Mouse (Mus musculus) heart, adult 2 months (tissue): Measurements from ENCODE around the gene Narf. TPM values are rescaled to one million over a fixed set of nuclear protein-coding genes. Genes with fewer than 3 reads are reported as not detected.

Experiments used
- DNase-seq, 2 experiments: peaks; one replicate each; pipeline ENCODE4 v3.0.0; 2021
- H3K27ac ChIP-seq: fragments of 200-600 bp; 2 replicates; pipeline ENCODE4 v1.8.1; 2022
- H3K27me3 ChIP-seq: fragments of 200-500 bp; 2 replicates; pipeline ENCODE4 v1.6.1; 2012; ENCODE audit warnings: mild to moderate bottlenecking, low read length, inconsistent platforms, mixed read lengths; ENCODE audit not compliant: control insufficient read depth, insufficient read depth
- H3K36me3 ChIP-seq: fragments of 200-500 bp; 2 replicates; pipeline ENCODE4 v1.6.1; 2012; ENCODE audit warnings: low read length, inconsistent platforms; ENCODE audit not compliant: control insufficient read depth, insufficient read depth
- H3K4me1 ChIP-seq: fragments of 200-500 bp; 2 replicates; pipeline ENCODE4 v1.6.1; 2011; ENCODE audit warnings: low read length; ENCODE audit not compliant: control insufficient read depth, insufficient read depth
- H3K4me3 ChIP-seq: fragments of 200-600 bp; 2 replicates; pipeline ENCODE4 v1.8.1; 2022
- H3K79me2 ChIP-seq: fragments of 200-500 bp; replicated peaks from 2 replicates; pipeline ENCODE4 v1.6.1; 2012; ENCODE audit warnings: mild to moderate bottlenecking, inconsistent platforms, low read length, moderate library complexity, mixed read lengths; ENCODE audit not compliant: control insufficient read depth, insufficient read depth
- H3K9ac ChIP-seq: fragments of 200-500 bp; 2 replicates; pipeline ENCODE4 v1.6.1; 2012; ENCODE audit warnings: low read depth, mild to moderate bottlenecking, control low read depth, inconsistent platforms, low read length, mixed read lengths
- CTCF ChIP-seq: fragments of 200-600 bp; IDR thresholded peaks from 2 replicates; pipeline ENCODE4 v1.8.1; 2022; ENCODE audit warnings: antibody characterized with exemption, mild to moderate bottlenecking, moderate library complexity
- EP300 ChIP-seq: fragments of 200-500 bp; IDR thresholded peaks from 2 replicates; pipeline ENCODE4 v1.6.1; 2011; ENCODE audit warnings: low read depth, low read length, control low read depth; ENCODE audit not compliant: insufficient read depth
- POLR2A ChIP-seq: fragments of 200-500 bp; IDR thresholded peaks from 2 replicates; pipeline ENCODE4 v1.6.1; 2011; ENCODE audit warnings: mild to moderate bottlenecking, low read depth, low read length, control low read depth; ENCODE audit not compliant: insufficient read depth
- WGBS: fragments of 180-500 bp; shearing (Covaris S2); methylation state at CpG from one replicate; pipeline ENCODE4 v1.1.7; 2018; 5-methylcytosine and 5-hydroxymethylcytosine counted together
- intact Hi-C: fragments of 180-260 bp; cut with DNase I; formaldehyde crosslinking; loops from one replicate; pipeline ENCODE4 v1.15.1; 2025
- polyA plus RNA-seq: library from polyadenylated mRNA; depleted of rRNA; stranded (reverse); fragments of >200 nt; gene quantifications from 2 replicates; pipeline ENCODE4 v1.2.3, GENCODE M21; 2012
- total RNA-seq, 2 experiments: library from RNA; stranded (reverse); gene quantifications; 2 replicates each; pipeline ENCODE4 v1.2.3; 2021

Gene Narf
- total and polyA plus RNA-seq, 3 experiments = 76.7 to 102 (median 91.4) TPM

DNA sequence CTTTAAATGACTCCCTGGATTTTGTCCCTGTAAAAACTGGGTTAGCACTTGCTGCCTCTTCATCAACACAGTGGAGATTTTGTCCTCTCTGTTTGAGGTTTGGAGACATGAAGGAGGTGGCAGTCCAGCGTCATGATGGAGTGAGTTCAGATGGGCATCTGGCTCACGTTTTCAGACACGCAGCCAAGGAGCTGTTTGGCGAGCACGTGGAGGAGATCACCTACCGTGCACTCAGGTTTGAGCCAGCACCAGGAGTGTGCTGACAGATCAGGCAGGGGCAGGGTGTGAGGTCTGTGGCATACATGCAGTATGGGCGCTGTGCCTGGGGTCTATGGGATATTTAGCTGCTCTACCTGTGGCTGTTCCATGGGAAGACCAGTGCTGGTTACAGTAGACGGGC lies 13.1 kb downstream of the Narf start:
- H3K36me3 ChIP-seq = no peaks in the 10 kb centered on the region
- 76% methylated on average over 8 of the region's 8 CpGs for whole genome bisulfite sequencing

DNA sequence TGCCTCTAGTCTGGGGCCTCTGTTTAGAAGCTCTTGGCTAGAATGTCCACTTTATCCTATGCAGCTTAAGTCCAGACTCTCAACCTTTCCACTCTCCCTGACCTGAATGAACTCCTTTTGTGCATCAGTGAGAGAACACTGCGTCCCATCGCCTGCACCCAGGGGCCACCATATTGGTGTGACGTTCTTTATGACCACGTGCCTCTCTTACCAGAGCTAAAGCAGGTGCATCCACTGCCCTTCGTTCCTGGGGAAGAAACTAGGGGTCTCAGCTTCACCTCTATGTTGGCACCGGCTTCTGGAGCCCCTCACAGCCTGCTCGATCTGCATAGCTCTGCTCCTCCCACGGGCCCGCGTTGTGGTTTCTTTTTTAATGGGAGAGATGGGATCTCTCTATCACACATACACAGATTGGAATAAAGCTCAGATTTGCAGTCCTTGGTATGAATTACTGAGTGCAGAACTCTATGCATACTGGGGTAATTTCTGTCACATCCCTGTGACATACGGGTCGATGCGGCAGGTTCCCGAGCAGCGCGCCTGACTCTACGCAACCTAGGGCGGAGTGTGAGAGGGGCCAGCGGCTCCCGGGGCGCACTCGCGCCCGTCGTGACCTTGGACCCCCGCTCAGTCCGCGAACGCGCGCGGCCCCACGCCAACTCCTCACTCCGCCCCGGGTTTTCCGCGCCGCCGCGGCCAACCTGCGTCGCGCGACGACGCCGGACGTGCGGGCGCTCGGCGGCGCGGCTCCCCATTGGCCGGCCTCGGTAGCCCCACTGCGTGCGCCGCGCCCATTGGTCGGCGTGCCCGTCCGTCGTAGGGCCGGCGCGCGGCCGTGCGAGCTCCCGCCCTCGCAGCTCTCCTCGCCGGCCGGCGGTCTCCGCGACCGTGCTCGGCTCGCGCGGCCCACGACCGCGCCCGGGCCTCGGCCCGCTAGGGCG lies 22.4 kb downstream of the Narf start, which contains the start of gene Foxk2:
Gene Foxk2, plus strand, starts transcription at position 831 of the 941 bp plus-strand sequence.
- Histone ChIP-seq H3K36me3 (peaks cover 7% of the 10 kb centered on the region; the same call in 1 of the 2 replicates), H3K4me1 (peaks cover 5% of the 10 kb centered on the region), H3K9ac (peak within 1 kb of the TSS; percentile 97), H3K4me3 (peak within 1 kb of the TSS; percentile 91), H3K79me2 (peaks cover 9% of the 10 kb centered on the region), H3K27me3 (no peaks in the 10 kb centered on the region), H3K27ac (peak within 1 kb of the TSS; percentile 86)
- peak; percentile 96 for DNase-seq
- no peak for TF ChIP-seq CTCF
- 0 out of 2 replicates have a peak, but pooled peaks have one; percentile 12 for TF ChIP-seq EP300
- TF ChIP-seq POLR2A = peak; percentile 47; the same call in 1 of the 2 replicates
- intact Hi-C loops = loop anchor here (2.0 to 10.0 kb wide), 2 partner anchors 19 to 425 kb away; no protein-coding TSS in a partner anchor
- 4% methylated on average over 91 of the region's 91 CpGs for WGBS

More for the DNA sequence above, 13.1 kb downstream of the Narf start:
- Histone ChIP-seq H3K4me3 (no peak overlapping the region), H3K9ac (no peak overlapping the region), H3K27ac (no peak overlapping the region), H3K79me2 (no peaks in the 10 kb centered on the region), H3K4me1 (no peaks in the 10 kb centered on the region), H3K27me3 (no peaks in the 10 kb centered on the region)
- DNase-seq = no peak
- intact Hi-C loops = no loop called here
- TF ChIP-seq POLR2A (no peak), CTCF (no peak)

DNA sequence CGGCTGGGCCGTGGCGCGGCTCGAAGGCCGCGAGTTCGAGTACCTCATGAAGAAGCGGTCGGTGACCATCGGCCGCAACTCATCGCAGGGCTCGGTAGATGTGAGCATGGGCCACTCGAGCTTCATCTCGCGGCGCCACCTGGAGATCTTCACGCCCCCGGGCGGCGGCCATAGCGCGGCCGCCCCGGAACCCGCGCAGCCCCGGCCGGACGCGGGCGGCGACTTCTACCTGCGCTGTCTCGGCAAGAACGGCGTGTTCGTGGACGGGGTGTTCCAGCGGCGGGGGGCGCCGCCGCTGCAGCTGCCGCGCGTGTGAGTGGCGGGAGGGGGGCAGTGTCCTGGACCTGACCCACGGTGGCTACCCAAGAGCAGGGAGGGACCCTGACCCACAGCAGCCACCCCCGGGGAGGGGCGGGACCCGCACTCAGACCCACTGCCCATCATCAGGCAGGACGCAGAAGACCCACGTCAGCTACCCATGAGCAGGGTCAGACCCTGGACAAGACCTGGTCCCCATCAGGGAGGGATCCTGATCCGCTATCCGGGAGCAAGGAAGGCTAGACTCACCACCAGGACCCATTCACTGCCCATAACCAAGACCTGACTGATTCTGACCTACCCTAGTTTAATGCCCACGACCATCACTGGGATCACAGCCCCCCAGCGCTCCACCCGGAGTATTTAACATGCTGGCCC lies 23.3 kb downstream of the Narf start:
- peak; percentile 46 to 60 for DNase-seq
- Histone ChIP-seq H3K4me3 (peak overlapping the region; percentile 91), H3K27ac (peak overlapping the region; percentile 67), H3K36me3 (peaks cover 7% of the 10 kb centered on the region; the same call in 1 of the 2 replicates), H3K4me1 (peaks cover 5% of the 10 kb centered on the region), H3K9ac (peak overlapping the region; percentile 97), H3K79me2 (peaks cover 9% of the 10 kb centered on the region), H3K27me3 (no peaks in the 10 kb centered on the region)
- under 1% methylated on average over 59 of the region's 60 CpGs for WGBS
- intact Hi-C loops = loop anchor here (10.0 kb wide), 1 partner anchor 424 kb away; no protein-coding TSS in a partner anchor
- no peak for TF ChIP-seq POLR2A
- no peak for TF ChIP-seq CTCF
- TF ChIP-seq EP300 = no peak

DNA sequence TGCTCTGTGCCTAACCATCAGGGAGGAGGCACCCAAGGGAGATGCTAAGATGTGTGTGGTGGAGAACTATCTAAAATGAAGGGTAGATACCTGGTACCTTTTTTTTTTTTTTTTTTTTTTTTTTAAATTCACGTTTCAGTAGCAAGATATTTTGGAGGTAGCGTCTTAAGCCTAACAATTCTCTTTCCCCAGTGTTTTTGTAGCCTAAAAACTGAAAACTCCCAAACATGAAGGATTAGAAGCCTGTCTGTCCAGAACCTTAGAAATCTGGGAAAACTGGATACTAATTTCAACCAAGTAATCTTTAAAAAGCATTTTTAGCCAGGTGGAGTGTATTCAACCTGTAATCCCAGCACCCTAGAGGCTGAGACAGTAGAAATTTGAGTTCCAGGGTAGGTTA lies 24.0 kb downstream of the Narf start:
- Histone ChIP-seq H3K9ac (peak overlapping the region; percentile 97; the same call in 1 of the 2 replicates), H3K36me3 (peaks cover 7% of the 10 kb centered on the region; the same call in 1 of the 2 replicates), H3K79me2 (peaks cover 9% of the 10 kb centered on the region), H3K27me3 (no peaks in the 10 kb centered on the region), H3K4me1 (peaks cover 5% of the 10 kb centered on the region), H3K27ac (no peak overlapping the region; the same call in 1 of the 2 replicates), H3K4me3 (peak overlapping the region; percentile 91)
- TF ChIP-seq POLR2A (no peak), EP300 (no peak), CTCF (no peak)
- 45% methylated on average over 2 of the region's 2 CpGs for WGBS
- intact Hi-C loops = loop anchor here (10.0 kb wide), 1 partner anchor 424 kb away; no protein-coding TSS in a partner anchor
- no peak for DNase-seq

DNA sequence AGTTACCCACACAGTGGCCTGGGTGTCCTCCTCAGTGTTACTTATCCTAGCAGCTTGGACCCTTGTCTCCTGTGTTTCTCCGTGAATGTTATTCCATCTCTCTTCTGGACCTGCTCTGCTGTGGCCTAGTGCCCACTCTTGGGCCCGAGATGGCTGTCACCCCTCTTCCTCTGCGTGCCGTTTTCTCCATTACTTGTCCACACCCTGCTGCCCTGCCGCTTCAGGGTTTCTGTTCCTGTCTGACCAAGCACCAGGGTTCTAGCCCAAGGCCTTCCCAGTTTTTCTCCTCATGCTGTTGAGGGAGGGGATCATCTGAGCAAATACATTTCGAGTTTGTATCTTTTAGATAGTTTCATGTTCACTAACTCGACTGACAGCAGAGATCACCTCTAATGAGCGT lies 40.5 kb downstream of the Narf start:
- no peak overlapping the region for H3K27ac ChIP-seq
- intact Hi-C loops = no loop called here
- TF ChIP-seq POLR2A = no peak
- no peak for TF ChIP-seq EP300
- TF ChIP-seq CTCF = no peak
- WGBS = 68% methylated on average over 8 of the region's 8 CpGs
- H3K4me1 ChIP-seq = peaks cover 7% of the 10 kb centered on the region
- H3K36me3 ChIP-seq = no peaks in the 10 kb centered on the region; the same call in 1 of the 2 replicates
- H3K79me2 ChIP-seq = peaks cover 7% of the 10 kb centered on the region
- DNase-seq = no peak
- H3K4me3 ChIP-seq = no peak overlapping the region
- H3K9ac ChIP-seq = no peak overlapping the region
- H3K27me3 ChIP-seq = no peaks in the 10 kb centered on the region
